Mouse (Mus musculus) megakaryocyte, embryonic 14.5 days (primary cell): ENCODE results near the gene Ift52.

Source experiments
- FLI1 ChIP-seq: IDR thresholded peaks from 2 replicates; pipeline ENCODE4 v1.6.1; 2012; ENCODE audit warnings: low read length, inconsistent platforms, mixed read lengths
- GATA1 ChIP-seq: IDR thresholded peaks from 3 replicates; pipeline ENCODE4 v1.6.1; 2012; ENCODE audit warnings: mixed read lengths, low read length, inconsistent platforms, borderline replicate concordance

DNA sequence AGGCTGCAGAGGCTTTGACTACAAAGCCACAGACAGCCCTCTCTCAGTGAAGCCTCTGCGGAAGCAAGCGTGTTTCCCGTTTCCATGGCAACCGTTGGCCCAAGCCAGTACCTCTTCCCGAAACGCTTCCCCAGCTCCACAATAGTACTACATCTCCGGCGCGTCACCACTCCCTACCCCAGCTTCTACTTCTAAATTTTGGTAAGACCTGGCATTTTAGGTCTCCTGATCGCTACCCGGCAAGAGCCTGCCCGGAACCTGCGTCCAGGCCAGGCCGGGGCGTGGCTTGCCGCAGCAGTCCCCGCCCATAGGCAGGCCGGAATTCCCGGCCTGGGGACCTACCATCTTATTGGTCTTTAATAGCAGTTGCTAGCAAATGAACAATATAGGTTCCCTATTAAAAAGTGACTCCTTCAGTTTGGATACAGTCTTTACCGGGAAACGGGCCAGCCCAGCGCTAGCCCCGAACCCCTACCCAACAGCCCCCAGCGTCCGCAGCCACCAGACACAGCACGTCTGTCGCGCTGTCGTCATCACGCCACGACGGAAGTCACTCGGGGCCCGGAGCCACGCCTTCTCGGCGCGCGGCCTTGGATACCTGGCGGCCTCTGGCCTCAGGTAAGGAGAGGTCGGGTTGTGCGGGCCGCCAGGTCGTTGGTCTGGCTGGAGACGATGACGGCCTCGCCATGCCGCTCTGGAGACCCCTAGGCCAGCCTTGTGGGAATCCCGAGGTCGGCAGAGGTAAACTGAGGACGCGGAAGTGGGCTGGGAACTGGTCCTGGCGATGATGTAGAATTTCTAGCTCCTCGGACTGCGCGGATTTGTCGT, at the start of gene Ift52:
- TF ChIP-seq GATA1 (no peak), FLI1 (no peak)
